Mouse (Mus musculus) MEL (cell line): ENCODE measurements at regions not wholly inside any gene's neighbourhood (a gene's known extent, or its start where the extent isn't known, plus 50 kb on each side); places are given as distances from the start of the nearest gene placed in this dataset.

ENCODE experiments used
- CHD2 ChIP-seq: IDR thresholded peaks from 2 replicates; pipeline ENCODE4 v1.6.1; 2011; ENCODE audit warnings: low read length, improper control_type of control experiment
- CTCF ChIP-seq, 3 experiments: IDR thresholded peaks in 2 of 3; conservative IDR thresholded peaks in 1 of 3; 2 replicates each; pipeline ENCODE4 v1.5.1; 2011 to 2012; ENCODE audit warnings: low read length in 3 of 3, low read depth in 2 of 3, mild to moderate bottlenecking in 2 of 3, improper control_type of control experiment in 1 of 3, inconsistent platforms in 1 of 3, mixed read lengths in 1 of 3, moderate library complexity in 1 of 3; ENCODE audit not compliant: control insufficient read depth in 1 of 3, insufficient read depth in 1 of 3, poor library complexity in 1 of 3, severe bottlenecking in 1 of 3
- EP300 ChIP-seq, 2 experiments: IDR thresholded peaks; 2 replicates each; pipeline ENCODE4 v1.6.1; 2011; ENCODE audit warnings: improper control_type of control experiment in 2 of 2, low read length in 2 of 2, low read depth in 1 of 2, mild to moderate bottlenecking in 1 of 2
- POLR2A ChIP-seq, 2 experiments: IDR thresholded peaks; 2 replicates each; pipeline ENCODE4 v1.6.1; 2011 to 2012; ENCODE audit warnings: low read length in 2 of 2, mild to moderate bottlenecking in 2 of 2, control low read depth in 1 of 2, improper control_type of control experiment in 1 of 2, low read depth in 1 of 2, moderate library complexity in 1 of 2; ENCODE audit not compliant: control insufficient read depth in 1 of 2, insufficient read depth in 1 of 2, poor library complexity in 1 of 2
- POLR2AphosphoS2 ChIP-seq: IDR thresholded peaks from 2 replicates; pipeline ENCODE4 v1.6.1; 2011; ENCODE audit warnings: low read length, improper control_type of control experiment
- UBTF ChIP-seq: IDR thresholded peaks from 2 replicates; pipeline ENCODE4 v1.6.1; 2012; ENCODE audit warnings: low read depth, mild to moderate bottlenecking, inconsistent platforms, low read length, improper control_type of control experiment, moderate library complexity, borderline replicate concordance; ENCODE audit not compliant: insufficient read depth

- TF ChIP-seq UBTF (no peak), POLR2A (IDR thresholded peaks at IDR 0.05; ENCODE audit: control insufficient read depth in 1 of 2, insufficient read depth in 1 of 2, low read depth in 1 of 2, low read length in 2 of 2, poor library complexity in 1 of 2) (no peak), CTCF (IDR thresholded peaks at IDR 0.05 in 2 of 3, conservative IDR thresholded peaks at IDR 0.05 in 1 of 3; ENCODE audit: control insufficient read depth in 1 of 3, insufficient read depth in 1 of 3, low read depth in 2 of 3, low read length in 3 of 3, poor library complexity in 1 of 3, severe bottlenecking in 1 of 3) (no peak), CHD2 (no peak), POLR2AphosphoS2 (no peak), EP300 (IDR thresholded peaks at IDR 0.05; ENCODE audit: low read depth in 1 of 2, low read length in 2 of 2) (peak; percentile 41 to 53; a peak in 3 of 4 replicates)
These were observed 144.1 kb downstream of the Basp1 start for GRCm38 (mm10) chr15:25269345-25269996.
